ENCODE assay signal across 8 mouse cellular contexts in genomic region chr3:127895792-127896541, GRCm38 (mm10). TPM values are rescaled to one million over a fixed set of nuclear protein-coding genes. Genes with fewer than 3 reads are reported as not detected.
DNase-seq lines count a peak whose midpoint lies in the region; ATAC-seq and TF ChIP-seq lines count a peak whose summit lies in the region.

Gene Fam241a (minus strand): TSS chr3:127896324.

- 0% methylated on average over 82 of the region's 94 CpGs for WGBS in forebrain, embryonic 16.5 days
- WGBS in lung, embryonic 16.5 days = 0% methylated on average over 54 of the region's 94 CpGs
- WGBS in thymus, adult 2 months = 2% methylated on average over 94 of the region's 94 CpGs

- no peak for TF ChIP-seq CTCF in MEL (IDR thresholded peaks at IDR 0.05 in 2 of 3, conservative IDR thresholded peaks at IDR 0.05 in 1 of 3; ENCODE audit: control insufficient read depth in 1 of 3, insufficient read depth in 1 of 3, low read depth in 2 of 3, low read length in 3 of 3, poor library complexity in 1 of 3, severe bottlenecking in 1 of 3)
- TF ChIP-seq CTCF in thymus, adult 2 months (IDR thresholded peaks at IDR 0.05; ENCODE audit: borderline replicate concordance, control insufficient read depth, extremely low read depth, insufficient read depth, low read length, poor library complexity) = no peak

- DNase-seq in MEL (ENCODE audit: low read depth, low spot score) = peak; percentile 91
- DNase-seq in cerebellum, adult 18-20 months = peak; percentile 68 to 86
- DNase-seq in heart, postnatal 4 days = peak; percentile 91
- peak; percentile 74 for DNase-seq in layer of hippocampus, adult 9-11 months
- peak; percentile 76 for DNase-seq in ovary, adult 18-20 months (ENCODE audit: low spot score)
- DNase-seq in thymus, adult 2 months = peak; percentile 89

- no peak for TF ChIP-seq RAD21 in MEL (IDR thresholded peaks at IDR 0.05; ENCODE audit: low read depth, low read length)

- peak; percentile 68 to 88; a peak in 3 of 4 replicates for TF ChIP-seq POLR2A in MEL (IDR thresholded peaks at IDR 0.05; ENCODE audit: control insufficient read depth in 1 of 2, insufficient read depth in 1 of 2, low read depth in 1 of 2, low read length in 2 of 2, poor library complexity in 1 of 2)
- 0 out of 2 replicates have a peak, but pooled peaks have one; percentile 48 for TF ChIP-seq POLR2A in thymus, adult 2 months (IDR thresholded peaks at IDR 0.05; ENCODE audit: control insufficient read depth, extremely low read depth, insufficient read depth, low read length, poor library complexity)

- peak within 1 kb of the TSS; percentile 88 for H3K27ac ChIP-seq in MEL (ENCODE audit: control insufficient read depth, low read depth, low read length)
- no peak within 1 kb of the TSS; the same call in 1 of the 2 replicates for H3K27ac ChIP-seq in forebrain, embryonic 16.5 days (ENCODE audit: low read length)
- H3K27ac ChIP-seq in lung, embryonic 16.5 days (ENCODE audit: low read length) = peak within 1 kb of the TSS; percentile 86
- peak within 1 kb of the TSS; percentile 32; the same call in 1 of the 2 replicates for H3K27ac ChIP-seq in thymus, adult 2 months (ENCODE audit: control insufficient read depth, insufficient read depth, low read length)

- peak; percentile 96 for ATAC-seq in forebrain, embryonic 16.5 days
- peak; percentile 97 for ATAC-seq in lung, embryonic 16.5 days (ENCODE audit: low read depth)

- peak within 1 kb of the TSS; percentile 90 to 98 for H3K4me3 ChIP-seq in MEL (ENCODE audit: control insufficient read depth in 1 of 2, insufficient read depth in 1 of 2, low read depth in 2 of 2, low read length in 2 of 2)
- H3K4me3 ChIP-seq in forebrain, embryonic 16.5 days (replicated peaks; ENCODE audit: low read length) = peak within 1 kb of the TSS; percentile 87
- peak within 1 kb of the TSS; percentile 83 for H3K4me3 ChIP-seq in lung, embryonic 16.5 days (ENCODE audit: low read length)
- H3K4me3 ChIP-seq in thymus, adult 2 months (ENCODE audit: control insufficient read depth, insufficient read depth, low read length) = peak within 1 kb of the TSS; percentile 86

- peaks cover 0 to 32% of the 10 kb centered on the region in 2 experiments; a peak in 3 of 4 replicates for H3K36me3 ChIP-seq in MEL (ENCODE audit: control insufficient read depth in 1 of 2, insufficient read depth in 2 of 2, low read length in 2 of 2)
- no peaks in the 10 kb centered on the region for H3K36me3 ChIP-seq in forebrain, embryonic 16.5 days (ENCODE audit: control insufficient read depth, insufficient read depth)
- H3K36me3 ChIP-seq in lung, embryonic 16.5 days (ENCODE audit: control insufficient read depth, insufficient read depth, low read length) = no peaks in the 10 kb centered on the region
- H3K36me3 ChIP-seq in thymus, adult 2 months (ENCODE audit: control insufficient read depth, insufficient read depth, low read length) = no peaks in the 10 kb centered on the region

- H3K4me2 ChIP-seq in forebrain, embryonic 16.5 days (ENCODE audit: low read length) = peak within 1 kb of the TSS; percentile 80
- H3K4me2 ChIP-seq in lung, embryonic 16.5 days (ENCODE audit: low read depth, low read length) = peak within 1 kb of the TSS; percentile 87

- H3K4me1 ChIP-seq in MEL (ENCODE audit: control insufficient read depth in 1 of 2, insufficient read depth in 2 of 2, low read length in 2 of 2) = peaks cover 23 to 25% of the 10 kb centered on the region in 2 experiments
- H3K4me1 ChIP-seq in forebrain, embryonic 16.5 days (replicated peaks; ENCODE audit: control insufficient read depth, insufficient read depth, low read length) = peaks cover 6% of the 10 kb centered on the region
- 0 out of 2 replicates have a peak, but pooled peaks cover 4% of the 10 kb centered on the region for H3K4me1 ChIP-seq in lung, embryonic 16.5 days (replicated peaks; ENCODE audit: control insufficient read depth, insufficient read depth, low read length)
- H3K4me1 ChIP-seq in thymus, adult 2 months (replicated peaks; ENCODE audit: control insufficient read depth, insufficient read depth, low read length) = peaks cover 5% of the 10 kb centered on the region

- no peak for TF ChIP-seq EP300 in MEL (IDR thresholded peaks at IDR 0.05; ENCODE audit: low read depth in 1 of 2, low read length in 2 of 2)

- H3K79me2 ChIP-seq in MEL (ENCODE audit: control insufficient read depth, insufficient read depth, low read length, poor library complexity) = peaks cover 32% of the 10 kb centered on the region

- no peaks in the 10 kb centered on the region for H3K9me3 ChIP-seq in MEL (replicated peaks; ENCODE audit: insufficient read depth, low read length)
- H3K9me3 ChIP-seq in forebrain, embryonic 16.5 days (ENCODE audit: control insufficient read depth, low read length) = no peaks in the 10 kb centered on the region
- no peaks in the 10 kb centered on the region for H3K9me3 ChIP-seq in lung, embryonic 16.5 days (ENCODE audit: control insufficient read depth, low read length)

- H3K9ac ChIP-seq in MEL (ENCODE audit: control insufficient read depth, low read depth, low read length, poor library complexity, severe bottlenecking) = peak within 1 kb of the TSS; percentile 84
- peak within 1 kb of the TSS; percentile 74 for H3K9ac ChIP-seq in forebrain, embryonic 16.5 days (replicated peaks; ENCODE audit: low read depth, low read length)
- H3K9ac ChIP-seq in lung, embryonic 16.5 days (ENCODE audit: low read length) = peak within 1 kb of the TSS; percentile 81

- no peaks in the 10 kb centered on the region for H3K27me3 ChIP-seq in MEL (ENCODE audit: control insufficient read depth in 1 of 2, insufficient read depth in 2 of 2, low read length in 2 of 2)
- H3K27me3 ChIP-seq in forebrain, embryonic 16.5 days (replicated peaks; ENCODE audit: control insufficient read depth, insufficient read depth, low read length) = 0 out of 2 replicates have a peak, but pooled peaks cover 2% of the 10 kb centered on the region
- H3K27me3 ChIP-seq in lung, embryonic 16.5 days (ENCODE audit: control insufficient read depth, insufficient read depth, low read depth, low read length) = no peaks in the 10 kb centered on the region; the same call in 1 of the 2 replicates
- H3K27me3 ChIP-seq in thymus, adult 2 months (ENCODE audit: control insufficient read depth, insufficient read depth, low read length) = no peaks in the 10 kb centered on the region

TF ChIP-seq in MEL, 35 proteins besides CTCF, POLR2A, EP300 and RAD21 (continues in another document):
- no peak for TF ChIP-seq ELF1 (IDR thresholded peaks at IDR 0.05; ENCODE audit: low read depth, low read length)
- TF ChIP-seq GABPA (IDR thresholded peaks at IDR 0.05; ENCODE audit: low read depth, low read length) = no peak
- TF ChIP-seq UBTF (IDR thresholded peaks at IDR 0.05; ENCODE audit: borderline replicate concordance, insufficient read depth, low read depth, low read length) = peak; percentile 25; the same call in 1 of the 2 replicates
- no peak for TF ChIP-seq ZNF384 (IDR thresholded peaks at IDR 0.05; ENCODE audit: low read depth, low read length)
- TF ChIP-seq SIN3A (IDR thresholded peaks at IDR 0.05; ENCODE audit: low read length) = no peak
- no peak; the same call in 1 of the 2 replicates for TF ChIP-seq HCFC1 (IDR thresholded peaks at IDR 0.05; ENCODE audit: low read depth, low read length)
- TF ChIP-seq TBP (IDR thresholded peaks at IDR 0.05; ENCODE audit: low read depth, low read length) = no peak
- peak; percentile 75 for TF ChIP-seq NELFE (IDR thresholded peaks at IDR 0.05; ENCODE audit: low read depth, low read length)
- TF ChIP-seq TCF12 (IDR thresholded peaks at IDR 0.05; ENCODE audit: low read depth, low read length) = peak; percentile 43; the same call in 1 of the 2 replicates
- TF ChIP-seq CHD2 (IDR thresholded peaks at IDR 0.05; ENCODE audit: low read length) = no peak
- no peak for TF ChIP-seq POLR2AphosphoS2 (IDR thresholded peaks at IDR 0.05; ENCODE audit: low read length)
- TF ChIP-seq POLR2AphosphoS5 (IDR thresholded peaks at IDR 0.05; ENCODE audit: borderline replicate concordance, low read depth, low read length) = no peak
- TF ChIP-seq SMC3 (IDR thresholded peaks at IDR 0.05; ENCODE audit: low read depth, low read length) = no peak
- no peak for TF ChIP-seq RCOR1 (IDR thresholded peaks at IDR 0.05; ENCODE audit: low read depth, low read length)
- TF ChIP-seq NRF1 (IDR thresholded peaks at IDR 0.05; ENCODE audit: insufficient read depth, low read depth, low read length, poor library complexity, severe bottlenecking) = no peak
- no peak for TF ChIP-seq MAFK (IDR thresholded peaks at IDR 0.05; ENCODE audit: borderline replicate concordance, low read depth, low read length)
- no peak for TF ChIP-seq USF1 (IDR thresholded peaks at IDR 0.05; ENCODE audit: low read depth, low read length)
- TF ChIP-seq MAZ (IDR thresholded peaks at IDR 0.05; ENCODE audit: low read depth, low read length) = peak; percentile 40; the same call in 1 of the 2 replicates
- peak; percentile 9; the same call in 1 of the 2 replicates for TF ChIP-seq BHLHE40 (IDR thresholded peaks at IDR 0.05; ENCODE audit: borderline replicate concordance, low read depth, low read length)
- no peak for TF ChIP-seq USF2 (IDR thresholded peaks at IDR 0.05; ENCODE audit: borderline replicate concordance in 1 of 2, insufficient read depth in 1 of 2, low read depth in 1 of 2, low read length in 2 of 2)
- TF ChIP-seq ZMIZ1 (IDR thresholded peaks at IDR 0.05; ENCODE audit: low read depth, low read length) = no peak
- TF ChIP-seq ETS1 (IDR thresholded peaks at IDR 0.05; ENCODE audit: low read depth, low read length) = no peak
- TF ChIP-seq TAL1 (IDR thresholded peaks at IDR 0.05; ENCODE audit: low read length) = no peak
- TF ChIP-seq KAT2A (conservative IDR thresholded peaks at IDR 0.05; ENCODE audit: low read depth, low read length) = no peak
- TF ChIP-seq MYB (IDR thresholded peaks at IDR 0.05; ENCODE audit: low read depth, low read length) = no peak
- TF ChIP-seq MXI1 (IDR thresholded peaks at IDR 0.05; ENCODE audit: low read depth, low read length) = peak; percentile 81; the same call in 1 of the 2 replicates
- no peak for TF ChIP-seq ZC3H11A (IDR thresholded peaks at IDR 0.05; ENCODE audit: low read depth, low read length)
- TF ChIP-seq JUND (IDR thresholded peaks at IDR 0.05; ENCODE audit: low read depth, low read length) = no peak
- no peak for TF ChIP-seq ZKSCAN1 (IDR thresholded peaks at IDR 0.05; ENCODE audit: low read depth, low read length)

RNA-seq across cellular contexts. Expression of gene Fam241a, which starts in this region (rescaled TPM):
- 22.2 and 30.2 TPM in 2 replicates for total RNA-seq in MEL (2012; rRNA removed)
- polyA plus RNA-seq in MEL (2012; ENCODE audit: insufficient read depth in 1 of 2, insufficient read length in 2 of 2, low read depth in 1 of 2, low replicate concordance in 2 of 2, missing spikeins in 1 of 2) = 10 to 100 TPM in 1 of 2 experiments, not detected in 1; 32.0 TPM
- 10.2 and 10.5 TPM in 2 replicates for polyA plus RNA-seq in forebrain, embryonic 16.5 days (2015; fragmentation: Nextera tagmentation; extraction: Ambion mirVana)
- total RNA-seq in heart, postnatal 4 days (2021) = 10 to 100 TPM in 1 of 2 experiments, 1 to 10 TPM in 1; 9.4 to 11.7 TPM
- polyA plus RNA-seq in lung, embryonic 16.5 days (2015; fragmentation: Nextera tagmentation; extraction: Ambion mirVana) = 9.0 and 10.7 TPM in 2 replicates
- 4.8 and 5.7 TPM in 2 replicates for polyA plus RNA-seq in thymus, adult 2 months (2012; rRNA removed)
